Mouse (Mus musculus): ENCODE data around the gene Bcas3.

GRCm38 (mm10) chr11:85427353-85427752, 74.4 kb downstream of the Bcas3 start:
- TF ChIP-seq CTCF (IDR thresholded peaks at IDR 0.05; ENCODE audit: extremely low read depth, insufficient read depth, insufficient read length, insufficient replicate concordance) (no peak), POLR2A (IDR thresholded peaks at IDR 0.05; ENCODE audit: low read depth, low read length) (no peak)
